8 mouse cellular contexts compared by ENCODE assay signal in genomic region chr6:122340349-122341000, GRCm38 (mm10). TPM values are rescaled to one million over a fixed set of nuclear protein-coding genes. Genes with fewer than 3 reads are reported as not detected.
DNase-seq lines count a peak whose midpoint lies in the region; ATAC-seq lines count a peak whose summit lies in the region.

Phc1 (minus strand) TSS chr6:122340561.

- no peak for DNase-seq in neural tube, embryonic 11.5 days (ENCODE audit: low spot score)
- no peak for DNase-seq in neural tube, embryonic 10.5 days (ENCODE audit: extremely low spot score, low spot score)
- no peak for DNase-seq in adrenal gland, postnatal 10 days
- peak; percentile 80 for DNase-seq in hindbrain, embryonic 14.5 days (ENCODE audit: low spot score)
- peak; percentile 3 for DNase-seq in liver, embryonic 13.5 days
- DNase-seq in right cerebral cortex, postnatal 25 days: no peak

- no peaks in the 10 kb centered on the region for H3K27me3 ChIP-seq in neural tube, embryonic 11.5 days (ENCODE audit: control insufficient read depth, insufficient read depth, low read length)
- no peaks in the 10 kb centered on the region for H3K27me3 ChIP-seq in forebrain, embryonic 16.5 days (replicated peaks; ENCODE audit: control insufficient read depth, insufficient read depth, low read length)
- H3K27me3 ChIP-seq in hindbrain, embryonic 14.5 days (ENCODE audit: control insufficient read depth, insufficient read depth, low read length): no peaks in the 10 kb centered on the region
- peaks cover 10% of the 10 kb centered on the region; the same call in 1 of the 2 replicates for H3K27me3 ChIP-seq in liver, embryonic 13.5 days
- H3K27me3 ChIP-seq in neural tube, embryonic 14.5 days (ENCODE audit: control insufficient read depth, insufficient read depth, low read length): no peaks in the 10 kb centered on the region

- H3K4me2 ChIP-seq in neural tube, embryonic 11.5 days (ENCODE audit: low read depth): peak within 1 kb of the TSS; percentile 52
- peak within 1 kb of the TSS; percentile 77 for H3K4me2 ChIP-seq in forebrain, embryonic 16.5 days (ENCODE audit: low read length)
- H3K4me2 ChIP-seq in hindbrain, embryonic 14.5 days (replicated peaks): peak within 1 kb of the TSS; percentile 67
- H3K4me2 ChIP-seq in liver, embryonic 13.5 days: peak within 1 kb of the TSS; percentile 86
- H3K4me2 ChIP-seq in neural tube, embryonic 14.5 days (ENCODE audit: low read depth, low read length): peak within 1 kb of the TSS; percentile 84

- peak; percentile 38 for ATAC-seq in neural tube, embryonic 11.5 days (ENCODE audit: insufficient read depth, low FRiP score, low TSS enrichment)
- ATAC-seq in forebrain, embryonic 16.5 days: peak; percentile 51
- ATAC-seq in hindbrain, embryonic 14.5 days (ENCODE audit: low FRiP score): peak; percentile 55
- no peak for ATAC-seq in liver, embryonic 13.5 days (ENCODE audit: low read depth)
- ATAC-seq in neural tube, embryonic 14.5 days (ENCODE audit: low read depth): peak; percentile 63

- peak within 1 kb of the TSS; percentile 97 for H3K27ac ChIP-seq in neural tube, embryonic 11.5 days (ENCODE audit: low read depth, low read length)
- peak within 1 kb of the TSS; percentile 98 for H3K27ac ChIP-seq in forebrain, embryonic 16.5 days (ENCODE audit: low read length)
- H3K27ac ChIP-seq in hindbrain, embryonic 14.5 days: peak within 1 kb of the TSS; percentile 96
- H3K27ac ChIP-seq in liver, embryonic 13.5 days: peak within 1 kb of the TSS; percentile 55
- peak within 1 kb of the TSS; percentile 98 for H3K27ac ChIP-seq in neural tube, embryonic 14.5 days (ENCODE audit: low read depth, low read length)

- WGBS in neural tube, embryonic 11.5 days: 1% methylated on average over 17 of the region's 17 CpGs
- under 1% methylated on average over 17 of the region's 17 CpGs for whole genome bisulfite sequencing in forebrain, embryonic 16.5 days
- under 1% methylated on average over 17 of the region's 17 CpGs for WGBS in hindbrain, embryonic 14.5 days
- WGBS in liver, embryonic 13.5 days (ENCODE audit: insufficient replicate concordance): 5% methylated on average over 17 of the region's 17 CpGs
- under 1% methylated on average over 17 of the region's 17 CpGs for WGBS in neural tube, embryonic 14.5 days

- H3K9me3 ChIP-seq in neural tube, embryonic 11.5 days (ENCODE audit: control insufficient read depth, low read length): no peaks in the 10 kb centered on the region
- no peaks in the 10 kb centered on the region for H3K9me3 ChIP-seq in forebrain, embryonic 16.5 days (ENCODE audit: control insufficient read depth, low read length)
- no peaks in the 10 kb centered on the region for H3K9me3 ChIP-seq in hindbrain, embryonic 14.5 days (ENCODE audit: control insufficient read depth, low read length)
- no peaks in the 10 kb centered on the region for H3K9me3 ChIP-seq in liver, embryonic 13.5 days (replicated peaks)
- no peaks in the 10 kb centered on the region for H3K9me3 ChIP-seq in neural tube, embryonic 14.5 days (ENCODE audit: control insufficient read depth, low read length)

- no peaks in the 10 kb centered on the region; the same call in 1 of the 2 replicates for H3K4me1 ChIP-seq in neural tube, embryonic 11.5 days (ENCODE audit: control insufficient read depth, insufficient read depth, low read length)
- peaks cover 24% of the 10 kb centered on the region for H3K4me1 ChIP-seq in forebrain, embryonic 16.5 days (replicated peaks; ENCODE audit: control insufficient read depth, insufficient read depth, low read length)
- peaks cover 26% of the 10 kb centered on the region for H3K4me1 ChIP-seq in hindbrain, embryonic 14.5 days (replicated peaks; ENCODE audit: control insufficient read depth, insufficient read depth, low read length)
- H3K4me1 ChIP-seq in liver, embryonic 13.5 days (replicated peaks): peaks cover 33% of the 10 kb centered on the region
- H3K4me1 ChIP-seq in neural tube, embryonic 14.5 days (ENCODE audit: control insufficient read depth, insufficient read depth, low read length): peaks cover 17% of the 10 kb centered on the region

- H3K9ac ChIP-seq in neural tube, embryonic 11.5 days (ENCODE audit: low read length): peak within 1 kb of the TSS; percentile 80
- H3K9ac ChIP-seq in forebrain, embryonic 16.5 days (replicated peaks; ENCODE audit: low read depth, low read length): peak within 1 kb of the TSS; percentile 81
- peak within 1 kb of the TSS; percentile 82 for H3K9ac ChIP-seq in hindbrain, embryonic 14.5 days
- peak within 1 kb of the TSS; percentile 75 for H3K9ac ChIP-seq in liver, embryonic 13.5 days
- H3K9ac ChIP-seq in neural tube, embryonic 14.5 days (replicated peaks; ENCODE audit: low read depth, low read length): peak within 1 kb of the TSS; percentile 80

- peak within 1 kb of the TSS; percentile 78 for H3K4me3 ChIP-seq in neural tube, embryonic 11.5 days (ENCODE audit: low read depth, low read length)
- peak within 1 kb of the TSS; percentile 81 for H3K4me3 ChIP-seq in forebrain, embryonic 16.5 days (replicated peaks; ENCODE audit: low read length)
- peak within 1 kb of the TSS; percentile 79 for H3K4me3 ChIP-seq in hindbrain, embryonic 14.5 days (replicated peaks; ENCODE audit: low read length)
- peak within 1 kb of the TSS; percentile 78 for H3K4me3 ChIP-seq in liver, embryonic 13.5 days (replicated peaks)
- H3K4me3 ChIP-seq in neural tube, embryonic 14.5 days (ENCODE audit: low read depth, low read length): peak within 1 kb of the TSS; percentile 61

- peaks cover 3% of the 10 kb centered on the region; the same call in 1 of the 2 replicates for H3K36me3 ChIP-seq in neural tube, embryonic 11.5 days (ENCODE audit: control insufficient read depth, insufficient read depth, low read length)
- H3K36me3 ChIP-seq in forebrain, embryonic 16.5 days (ENCODE audit: control insufficient read depth, insufficient read depth): peaks cover 3% of the 10 kb centered on the region; the same call in 1 of the 2 replicates
- peaks cover 12% of the 10 kb centered on the region for H3K36me3 ChIP-seq in hindbrain, embryonic 14.5 days (replicated peaks; ENCODE audit: control insufficient read depth, insufficient read depth)
- no peaks in the 10 kb centered on the region for H3K36me3 ChIP-seq in liver, embryonic 13.5 days
- H3K36me3 ChIP-seq in neural tube, embryonic 14.5 days (ENCODE audit: control insufficient read depth, insufficient read depth, low read length): 0 out of 2 replicates have a peak, but pooled peaks cover 3% of the 10 kb centered on the region

RNA-seq across cellular contexts. Expression of gene Phc1, which starts in this region (rescaled TPM):
- 36.2 and 42.7 TPM in 2 replicates for polyA plus RNA-seq in neural tube, embryonic 11.5 days (2014; fragmentation: Nextera tagmentation; extraction: Ambion mirVana)
- 10 to 100 TPM; 24.3 to 29.1 TPM for total RNA-seq in adrenal gland, postnatal 10 days (2021)
- polyA plus RNA-seq in forebrain, embryonic 16.5 days (2015; fragmentation: Nextera tagmentation; extraction: Ambion mirVana): 32.7 and 36.9 TPM in 2 replicates
- 37.0 and 39.0 TPM in 2 replicates for polyA plus RNA-seq in hindbrain, embryonic 14.5 days (2014; fragmentation: Nextera tagmentation; extraction: Ambion mirVana)
- 2.1 and 2.2 TPM in 2 replicates for polyA plus RNA-seq in liver, embryonic 13.5 days (2015; fragmentation: Nextera tagmentation; extraction: Ambion mirVana)
- 40.8 and 41.9 TPM in 2 replicates for polyA plus RNA-seq in neural tube, embryonic 14.5 days (2014; fragmentation: Nextera tagmentation; extraction: Ambion mirVana)

Comparison
In these comparisons a context has a peak if more than half of its experiments do, and no peak if none do; other contexts are left out.
1. RNA of gene Phc1 (polyA plus RNA-seq): 36.2 to 42.7 TPM in neural tube, embryonic 11.5 days, 40.8 to 41.9 TPM in neural tube, embryonic 14.5 days, 37.0 to 39.0 TPM in hindbrain, embryonic 14.5 days and 32.7 to 36.9 TPM in forebrain, embryonic 16.5 days; 2.1 to 2.2 TPM in liver, embryonic 13.5 days; every median in the first group is over 10 times any median in the second.
2. DNase-seq: peak in hindbrain, embryonic 14.5 days (single experiment) and liver, embryonic 13.5 days (single experiment); none in neural tube, embryonic 11.5 days (single experiment), neural tube, embryonic 10.5 days (single experiment), adrenal gland, postnatal 10 days (single experiment) and right cerebral cortex, postnatal 25 days (single experiment).
3. Peak in every context shown above with its lines, with median percentiles within 50 percentile points of each other: H3K27ac ChIP-seq, H3K4me2 ChIP-seq, H3K4me3 ChIP-seq and H3K9ac ChIP-seq.